Mouse (Mus musculus) embryonic stem cell, embryonic (primary cell): ENCODE results near the gene Riok1.

Experiments
- CTCF ChIA-PET, 4 experiments: fragments of 300-600 bp in 2 of 4; fragments of 350-600 bp in 2 of 4; sonication (Branson Sonifier 250); formaldehyde crosslinking; loops; one replicate each; lab custom pipeline; 2022; ENCODE audit warnings: inconsistent platforms in 2 of 4; lab: Charles Lee
- POLR2A ChIA-PET, 4 experiments: fragments of 300-600 bp in 2 of 4; fragments of 350-600 bp in 2 of 4; sonication (Branson Sonifier 250); formaldehyde crosslinking; loops; one replicate each; lab custom pipeline; 2022; ENCODE audit warnings: antibody characterized with exemption in 4 of 4, inconsistent platforms in 1 of 4; lab: Charles Lee

Gene Riok1

GRCm38 (mm10) chr13:38027618-38028248 is 9.1 kb upstream of the Riok1 start:
- POLR2A ChIA-PET = interaction anchor here in 1 of 4 experiments (0.7 to 1.2 kb wide), 4 partner anchors 13 to 34 kb away, joined by 3 to 4 read pairs (median 3); no protein-coding TSS in a partner anchor
- CTCF ChIA-PET = interaction anchor here in 2 of 4 experiments (0.6 to 0.7 kb wide), 2 partner anchors 75 to 81 kb away, joined by 3 to 4 read pairs; no protein-coding TSS in a partner anchor

- ChIA-PET POLR2A (interaction anchor here in 1 of 4 experiments (0.7 to 1.2 kb wide), 4 partner anchors 12 to 33 kb away, joined by 3 to 4 read pairs (median 3); no protein-coding TSS in a partner anchor), CTCF (no interaction called here)
Observed at GRCm38 (mm10) chr13:38028407-38028806, 8.4 kb upstream of the Riok1 start.

GRCm38 (mm10) chr13:38037044-38037687 is 371 bp downstream of the Riok1 start, which contains the start of gene Cage1:
Gene Cage1, minus strand, starts transcription at chr13:38037069.
- ChIA-PET POLR2A (interaction anchor here in 3 of 4 experiments (0.6 to 2.0 kb wide), 14 partner anchors 10 to 575 kb away, joined by 3 to 5 read pairs (median 3); partner anchors contain the start of gene Snrnp48 (in 1 of the 3)), CTCF (interaction anchor here in 2 of 4 experiments (0.6 to 0.7 kb wide), 2 partner anchors 58 to 118 kb away, joined by 3 read pairs; no protein-coding TSS in a partner anchor)

GRCm38 (mm10) chr13:38037811-38038210 is 1.0 kb downstream of the Riok1 start:
- POLR2A ChIA-PET = interaction anchor here in 3 of 4 experiments (0.7 to 2.0 kb wide), 7 partner anchors 9 to 268 kb away, joined by 3 to 5 read pairs (median 3); no protein-coding TSS in a partner anchor

GRCm38 (mm10) chr13:38049888-38050287 is 13.1 kb downstream of the Riok1 start:
- ChIA-PET CTCF (interaction anchor here in 1 of 4 experiments (1.2 kb wide), 1 partner anchor 24 kb away, joined by 3 read pairs; no protein-coding TSS in a partner anchor), POLR2A (interaction anchor here in 1 of 4 experiments (0.6 to 0.8 kb wide), 2 partner anchors 13 to 22 kb away, joined by 3 to 6 read pairs; partner anchors contain the start of genes Cage1 and Riok1)

More at GRCm38 (mm10) chr13:38037811-38038210, 1.0 kb downstream of the Riok1 start:
- CTCF ChIA-PET = no interaction called here

GRCm38 (mm10) chr13:38062678-38063077 is 25.9 kb downstream of the Riok1 start:
- CTCF ChIA-PET = interaction anchor here in 3 of 4 experiments (0.5 to 1.5 kb wide), 9 partner anchors 12 to 173 kb away, joined by 3 to 6 read pairs (median 3); partner anchors contain the start of gene Snrnp48 (in 2 of the 3)
- POLR2A ChIA-PET = interaction anchor here in 2 of 4 experiments (0.7 to 1.8 kb wide), 9 partner anchors 10 to 173 kb away, joined by 3 to 7 read pairs (median 3); partner anchors contain the start of gene Snrnp48 (in 1 of the 2)

GRCm38 (mm10) chr13:38064854-38065663 is 28.3 kb downstream of the Riok1 start:
- ChIA-PET CTCF (interaction anchor here in 3 of 4 experiments (0.6 to 2.3 kb wide), 5 partner anchors 8 to 139 kb away, joined by 3 to 7 read pairs (median 5); partner anchors contain the start of gene Snrnp48 (in 1 of the 3)), POLR2A (interaction anchor here in 1 of 4 experiments (0.5 to 1.0 kb wide), 3 partner anchors 44 to 488 kb away, joined by 3 to 7 read pairs (median 3); no protein-coding TSS in a partner anchor)

GRCm38 (mm10) chr13:38070945-38071344 is 34.1 kb downstream of the Riok1 start:
- ChIA-PET POLR2A (interaction anchor here in 2 of 4 experiments (0.6 to 1.7 kb wide), 4 partner anchors 9 to 134 kb away, joined by 3 to 5 read pairs (median 4); partner anchors contain the start of gene Snrnp48 (in 1 of the 2)), CTCF (interaction anchor here in 1 of 4 experiments (0.6 kb wide), 1 partner anchor 10 kb away, joined by 3 read pairs; no protein-coding TSS in a partner anchor)

- CTCF ChIA-PET = interaction anchor here in 2 of 4 experiments (0.9 to 1.2 kb wide), 2 partner anchors 10 to 162 kb away, joined by 3 read pairs; no protein-coding TSS in a partner anchor
Observed at GRCm38 (mm10) chr13:38073374-38074307, 36.8 kb downstream of the Riok1 start.

GRCm38 (mm10) chr13:38074404-38074803 is 37.6 kb downstream of the Riok1 start:
- ChIA-PET CTCF (interaction anchor here in 2 of 4 experiments (0.9 to 1.2 kb wide), 2 partner anchors 11 to 161 kb away, joined by 3 read pairs; no protein-coding TSS in a partner anchor), POLR2A (interaction anchor here in 2 of 4 experiments (0.6 to 1.4 kb wide), 3 partner anchors 8 to 50 kb away, joined by 3 read pairs; no protein-coding TSS in a partner anchor)

More at GRCm38 (mm10) chr13:38073374-38074307, 36.8 kb downstream of the Riok1 start:
- POLR2A ChIA-PET = interaction anchor here in 2 of 4 experiments (1.3 to 1.5 kb wide), 3 partner anchors 9 to 84 kb away, joined by 3 read pairs; no protein-coding TSS in a partner anchor

- CTCF ChIA-PET = no interaction called here
Observed at GRCm38 (mm10) chr13:38077113-38077512, 40.3 kb downstream of the Riok1 start.

GRCm38 (mm10) chr13:38078836-38079235 is 42.0 kb downstream of the Riok1 start:
- CTCF ChIA-PET = interaction anchor here in 3 of 4 experiments (0.6 to 2.2 kb wide), 4 partner anchors 30 to 553 kb away, joined by 4 to 8 read pairs (median 6); no protein-coding TSS in a partner anchor
- POLR2A ChIA-PET = interaction anchor here in 3 of 4 experiments (0.6 to 3.5 kb wide), 10 partner anchors 13 to 189 kb away, joined by 3 to 25 read pairs (median 3); partner anchors contain the start of gene Dsp (in 2 of the 3)

More at GRCm38 (mm10) chr13:38077113-38077512, 40.3 kb downstream of the Riok1 start:
- POLR2A ChIA-PET = interaction anchor here in 2 of 4 experiments (0.7 to 1.0 kb wide), 4 partner anchors 10 to 124 kb away, joined by 3 to 4 read pairs (median 4); no protein-coding TSS in a partner anchor

GRCm38 (mm10) chr13:38079366-38079765 is 42.6 kb downstream of the Riok1 start:
- ChIA-PET POLR2A (interaction anchor here in 3 of 4 experiments (0.6 to 3.5 kb wide), 22 partner anchors 12 to 571 kb away, joined by 3 to 25 read pairs (median 4); partner anchors contain the start of genes Dsp (in 2 of the 3) and Snrnp48 (in 1 of the 3)), CTCF (interaction anchor here in 3 of 4 experiments (0.6 to 2.2 kb wide), 4 partner anchors 30 to 553 kb away, joined by 4 to 8 read pairs (median 6); no protein-coding TSS in a partner anchor)

- CTCF ChIA-PET = interaction anchor here in 2 of 4 experiments (0.5 to 2.2 kb wide), 4 partner anchors 29 to 226 kb away, joined by 3 to 8 read pairs (median 4); no protein-coding TSS in a partner anchor
- POLR2A ChIA-PET = interaction anchor here in 3 of 4 experiments (0.8 to 3.5 kb wide), 32 partner anchors 8 to 643 kb away, joined by 3 to 25 read pairs (median 4); partner anchors contain the start of genes Dsp (in 2 of the 3), Snrnp48 (in 2 of the 3), Cage1 (in 1 of the 3) and Riok1 (in 1 of the 3)
Observed at GRCm38 (mm10) chr13:38080014-38080413, 43.2 kb downstream of the Riok1 start.

- CTCF ChIA-PET = interaction anchor here in 3 of 4 experiments (0.5 to 2.2 kb wide), 4 partner anchors 10 to 41 kb away, joined by 3 to 8 read pairs (median 4); no protein-coding TSS in a partner anchor
- POLR2A ChIA-PET = interaction anchor here in 3 of 4 experiments (0.7 to 3.5 kb wide), 32 partner anchors 9 to 644 kb away, joined by 3 to 25 read pairs (median 4); partner anchors contain the start of genes Dsp (in 2 of the 3), Snrnp48 (in 2 of the 3), Cage1 (in 1 of the 3) and Riok1 (in 1 of the 3)
Observed at GRCm38 (mm10) chr13:38080725-38081124, 43.9 kb downstream of the Riok1 start.
